Mouse (Mus musculus) hindbrain, embryonic 16.5 days (tissue): ENCODE results near the gene Pea15a. TPM values are rescaled to one million over a fixed set of nuclear protein-coding genes. Genes with fewer than 3 reads are reported as not detected.
"Not testable (repeated sequence)": the region's sequence is repeated elsewhere in the genome, so short reads cannot be mapped to it uniquely, and the experiment has no call there.

Source experiments
- ATAC-seq: fragments of 200-750 bp; cut with Nextera tagmentation; 2 replicates; pipeline ENCODE4 v1.8.0; 2017; ENCODE audit warnings: moderate TSS enrichment, moderate library complexity
- H3K27ac ChIP-seq: fragments of 300-500 bp; sonication (generic); 2 replicates; pipeline ENCODE4 v1.5.1; 2014; ENCODE audit warnings: low read depth, mild to moderate bottlenecking, control low read depth, low read length, moderate library complexity
- H3K27me3 ChIP-seq: fragments of 300-500 bp; sonication (generic); replicated peaks from 2 replicates; pipeline ENCODE4 v1.6.1; 2014; ENCODE audit warnings: low read length; ENCODE audit not compliant: control insufficient read depth, insufficient read depth
- H3K36me3 ChIP-seq: fragments of 300-500 bp; sonication (generic); 2 replicates; pipeline ENCODE4 v1.6.1; 2014; ENCODE audit warnings: mild to moderate bottlenecking, low read length, moderate library complexity, mixed read lengths; ENCODE audit not compliant: control insufficient read depth, insufficient read depth
- H3K4me1 ChIP-seq: fragments of 300-500 bp; sonication (generic); 2 replicates; pipeline ENCODE4 v1.6.1; 2014; ENCODE audit warnings: low read depth, low read length; ENCODE audit not compliant: control insufficient read depth, insufficient read depth
- H3K4me2 ChIP-seq: fragments of 300-500 bp; sonication (generic); 2 replicates; pipeline ENCODE4 v1.6.1; 2014; ENCODE audit warnings: mild to moderate bottlenecking, low read length, control low read depth, moderate library complexity
- H3K4me3 ChIP-seq: fragments of 300-500 bp; sonication (generic); 2 replicates; pipeline ENCODE4 v1.5.1; 2014; ENCODE audit warnings: mild to moderate bottlenecking, low read length, control low read depth, moderate library complexity
- H3K9ac ChIP-seq: fragments of 300-500 bp; sonication (generic); 2 replicates; pipeline ENCODE4 v1.6.1; 2014; ENCODE audit warnings: low read depth, mild to moderate bottlenecking, control low read depth, low read length, moderate library complexity
- H3K9me3 ChIP-seq: fragments of 300-500 bp; sonication (generic); 2 replicates; pipeline ENCODE4 v1.6.1; 2014; ENCODE audit warnings: mild to moderate bottlenecking, low read length, moderate library complexity; ENCODE audit not compliant: control insufficient read depth
- WGBS: fragments of 180-500 bp; shearing (Covaris S2); extraction: QIAGEN DNeasy Blood & Tissue Kit; methylation state at CpG from one replicate; pipeline ENCODE4 v1.1.7; 2014; 5-methylcytosine and 5-hydroxymethylcytosine counted together
- polyA plus RNA-seq: library from polyadenylated mRNA; unstranded; fragments of >200 nt; fragmentation: Nextera tagmentation; extraction: Ambion mirVana; gene quantifications from 2 replicates; pipeline ENCODE4 v1.2.1, GENCODE M21; 2015

Pea15a gene
- 538 and 563 TPM in 2 replicates for polyA plus RNA-seq

- Histone ChIP-seq H3K4me2 (peak within 1 kb of the TSS; percentile 95), H3K4me3 (peak within 1 kb of the TSS; percentile 88), H3K27me3 (no peaks in the 10 kb centered on the region), H3K27ac (peak within 1 kb of the TSS; percentile 94), H3K36me3 (no peaks in the 10 kb centered on the region), H3K9me3 (no peaks in the 10 kb centered on the region), H3K9ac (peak within 1 kb of the TSS; percentile 92), H3K4me1 (peaks cover 53% of the 10 kb centered on the region)
- peak; percentile 76 for ATAC-seq
- WGBS: under 1% methylated on average over 35 of the region's 40 CpGs
Observed at GRCm38 (mm10) chr1:172206141-172206917, at the start of gene Pea15a. Gene Pea15a, minus strand, starts transcription at chr1:172206804.

- Histone ChIP-seq H3K27me3 (peaks cover 3% of the 10 kb centered on the region; the same call in 1 of the 2 replicates), H3K27ac (no peak overlapping the region), H3K36me3 (no peaks in the 10 kb centered on the region), H3K4me3 (no peak overlapping the region), H3K4me2 (no peak overlapping the region), H3K9ac (no peak overlapping the region), H3K4me1 (peaks cover 2% of the 10 kb centered on the region; the same call in 1 of the 2 replicates), H3K9me3 (no peaks in the 10 kb centered on the region)
- ATAC-seq: peak; percentile 56
- 57% methylated on average over 2 of the region's 2 CpGs for WGBS
Observed at GRCm38 (mm10) chr1:172247679-172248078, 41.1 kb upstream of the Pea15a start.

- H3K27ac ChIP-seq: no peak overlapping the region
- no peaks in the 10 kb centered on the region for H3K9me3 ChIP-seq
- H3K36me3 ChIP-seq: no peaks in the 10 kb centered on the region
- peaks cover 2% of the 10 kb centered on the region; the same call in 1 of the 2 replicates for H3K4me1 ChIP-seq
- no peak overlapping the region for H3K4me2 ChIP-seq
- H3K4me3 ChIP-seq: no peak overlapping the region
- H3K9ac ChIP-seq: no peak overlapping the region
- ATAC-seq: peak; percentile 5; the same call in 1 of the 2 replicates
- WGBS: 57% methylated on average over 4 of the region's 4 CpGs
- peaks cover 3% of the 10 kb centered on the region; the same call in 1 of the 2 replicates for H3K27me3 ChIP-seq
Observed at GRCm38 (mm10) chr1:172247216-172247615, 40.6 kb upstream of the Pea15a start.

- H3K9me3 ChIP-seq, H3K4me1 ChIP-seq, H3K27me3 ChIP-seq, H3K4me3 ChIP-seq, ATAC-seq, H3K9ac ChIP-seq, H3K36me3 ChIP-seq, H3K27ac ChIP-seq: not testable (repeated sequence)
- peak overlapping the region; percentile 10 for H3K4me2 ChIP-seq
- 58% methylated on average over 23 of the region's 23 CpGs for WGBS
Observed at GRCm38 (mm10) chr1:172244645-172245044, 38.0 kb upstream of the Pea15a start.

- H3K4me2 ChIP-seq: no peak overlapping the region; the same call in 1 of the 2 replicates
Observed at GRCm38 (mm10) chr1:172243547-172244205, 37.1 kb upstream of the Pea15a start.

GRCm38 (mm10) chr1:172242401-172242800 is 35.8 kb upstream of the Pea15a start:
- no peak overlapping the region for H3K4me3 ChIP-seq
- no peak overlapping the region for H3K9ac ChIP-seq
- 6% methylated on average over 2 of the region's 2 CpGs for WGBS
- peak; percentile 88 for ATAC-seq
- H3K4me2 ChIP-seq: no peak overlapping the region
- H3K4me1 ChIP-seq: peaks cover 2% of the 10 kb centered on the region; the same call in 1 of the 2 replicates
- H3K36me3 ChIP-seq: no peaks in the 10 kb centered on the region
- H3K27me3 ChIP-seq: peaks cover 3% of the 10 kb centered on the region; the same call in 1 of the 2 replicates
- no peaks in the 10 kb centered on the region for H3K9me3 ChIP-seq
- no peak overlapping the region for H3K27ac ChIP-seq

More at GRCm38 (mm10) chr1:172243547-172244205, 37.1 kb upstream of the Pea15a start:
- Histone ChIP-seq H3K9me3 (no peaks in the 10 kb centered on the region), H3K9ac (no peak overlapping the region), H3K36me3 (no peaks in the 10 kb centered on the region), H3K4me1 (peaks cover 2% of the 10 kb centered on the region; the same call in 1 of the 2 replicates), H3K27ac (no peak overlapping the region), H3K4me3 (no peak overlapping the region), H3K27me3 (peaks cover 3% of the 10 kb centered on the region; the same call in 1 of the 2 replicates)
- no peak for ATAC-seq
- WGBS: 32% methylated on average over 16 of the region's 16 CpGs

GRCm38 (mm10) chr1:172240945-172241708 is 34.5 kb upstream of the Pea15a start:
- no peak overlapping the region for H3K4me2 ChIP-seq
- no peaks in the 10 kb centered on the region for H3K9me3 ChIP-seq
- H3K36me3 ChIP-seq: no peaks in the 10 kb centered on the region
- H3K9ac ChIP-seq: no peak overlapping the region
- H3K4me1 ChIP-seq: peaks cover 2% of the 10 kb centered on the region; the same call in 1 of the 2 replicates
- no peak overlapping the region for H3K4me3 ChIP-seq
- WGBS: 21% methylated on average over 6 of the region's 6 CpGs
- no peak for ATAC-seq
- no peak overlapping the region for H3K27ac ChIP-seq
- peaks cover 3% of the 10 kb centered on the region; the same call in 1 of the 2 replicates for H3K27me3 ChIP-seq

GRCm38 (mm10) chr1:172229215-172229614 is 22.6 kb upstream of the Pea15a start:
- Histone ChIP-seq H3K36me3 (no peaks in the 10 kb centered on the region), H3K4me3 (no peak overlapping the region), H3K4me2 (no peak overlapping the region), H3K4me1 (no peaks in the 10 kb centered on the region), H3K27me3 (no peaks in the 10 kb centered on the region; the same call in 1 of the 2 replicates), H3K9me3 (no peaks in the 10 kb centered on the region), H3K27ac (no peak overlapping the region), H3K9ac (no peak overlapping the region)
- WGBS: 98% methylated on average over 1 of the region's 1 CpGs
- ATAC-seq: no peak
